Mouse (Mus musculus): ENCODE data around the gene Sms. TPM values are rescaled to one million over a fixed set of nuclear protein-coding genes. Genes with fewer than 3 reads are reported as not detected.

Sms gene
- polyA plus RNA-seq (2012; ENCODE audit: insufficient read depth, low replicate concordance): 15.1 and 16.6 TPM in 2 replicates

- Histone ChIP-seq H3K4me3 (replicated peaks) (peak within 1 kb of the TSS; percentile 93), H3K4me1 (peaks cover 14% of the 10 kb centered on the region; the same call in 1 of the 2 replicates), H3K36me3 (replicated peaks; ENCODE audit: low read length) (no peaks in the 10 kb centered on the region), H3K9me3 (peaks cover 13% of the 10 kb centered on the region; the same call in 1 of the 2 replicates), H3K27me3 (replicated peaks) (peaks cover 9% of the 10 kb centered on the region)
- no peak for TF ChIP-seq GATA1 (IDR thresholded peaks at IDR 0.05; ENCODE audit: borderline replicate concordance, low read length)
- no peak for TF ChIP-seq FLI1 (IDR thresholded peaks at IDR 0.05; ENCODE audit: low read length)
Measured at GRCm38 (mm10) chrX:157491944-157492726, at the start of gene Sms. Gene Sms, minus strand, starts transcription at chrX:157492287.

- H3K27me3 ChIP-seq (replicated peaks): peaks cover 7% of the 10 kb centered on the region
- peaks cover 3% of the 10 kb centered on the region; the same call in 1 of the 2 replicates for H3K4me1 ChIP-seq
- no peaks in the 10 kb centered on the region for H3K36me3 ChIP-seq (replicated peaks; ENCODE audit: low read length)
- H3K4me3 ChIP-seq (replicated peaks): no peak overlapping the region
- TF ChIP-seq GATA1 (IDR thresholded peaks at IDR 0.05; ENCODE audit: borderline replicate concordance, low read length) (no peak), FLI1 (IDR thresholded peaks at IDR 0.05; ENCODE audit: low read length) (no peak)
- H3K9me3 ChIP-seq: 0 out of 2 replicates have a peak, but pooled peaks cover 5% of the 10 kb centered on the region
Measured at GRCm38 (mm10) chrX:157506400-157506799, 14.3 kb upstream of the Sms start.

- H3K27me3 ChIP-seq (replicated peaks): peaks cover 9% of the 10 kb centered on the region
- TF ChIP-seq FLI1 (IDR thresholded peaks at IDR 0.05; ENCODE audit: low read length) (no peak), GATA1 (IDR thresholded peaks at IDR 0.05; ENCODE audit: borderline replicate concordance, low read length) (no peak)
- no peak overlapping the region for H3K4me3 ChIP-seq (replicated peaks)
- H3K9me3 ChIP-seq: 0 out of 2 replicates have a peak, but pooled peaks cover 5% of the 10 kb centered on the region
- peaks cover 3% of the 10 kb centered on the region; the same call in 1 of the 2 replicates for H3K4me1 ChIP-seq
- no peaks in the 10 kb centered on the region for H3K36me3 ChIP-seq (replicated peaks; ENCODE audit: low read length)
Measured at GRCm38 (mm10) chrX:157504506-157504905, 12.4 kb upstream of the Sms start.

- Histone ChIP-seq H3K27me3 (replicated peaks) (peaks cover 9% of the 10 kb centered on the region), H3K36me3 (replicated peaks; ENCODE audit: low read length) (no peaks in the 10 kb centered on the region), H3K9me3 (0 out of 2 replicates have a peak, but pooled peaks cover 5% of the 10 kb centered on the region), H3K4me1 (0 out of 2 replicates have a peak, but pooled peaks cover 3% of the 10 kb centered on the region), H3K4me3 (replicated peaks) (no peak overlapping the region)
- TF ChIP-seq GATA1 (IDR thresholded peaks at IDR 0.05; ENCODE audit: borderline replicate concordance, low read length) (no peak), FLI1 (IDR thresholded peaks at IDR 0.05; ENCODE audit: low read length) (no peak)
Measured at GRCm38 (mm10) chrX:157501871-157502270, 9.8 kb upstream of the Sms start.

GRCm38 (mm10) chrX:157500004-157500403 lies 7.9 kb upstream of the Sms start:
- TF ChIP-seq GATA1 (IDR thresholded peaks at IDR 0.05; ENCODE audit: borderline replicate concordance, low read length) (no peak), FLI1 (IDR thresholded peaks at IDR 0.05; ENCODE audit: low read length) (no peak)
- 0 out of 2 replicates have a peak, but pooled peaks cover 3% of the 10 kb centered on the region for H3K4me1 ChIP-seq
- H3K27me3 ChIP-seq (replicated peaks): peaks cover 9% of the 10 kb centered on the region
- H3K4me3 ChIP-seq (replicated peaks): no peak overlapping the region
- H3K36me3 ChIP-seq (replicated peaks; ENCODE audit: low read length): no peaks in the 10 kb centered on the region
- 0 out of 2 replicates have a peak, but pooled peaks cover 5% of the 10 kb centered on the region for H3K9me3 ChIP-seq

GRCm38 (mm10) chrX:157493159-157493558 lies 1.1 kb upstream of the Sms start:
- no peak for TF ChIP-seq FLI1 (IDR thresholded peaks at IDR 0.05; ENCODE audit: low read length)
- TF ChIP-seq GATA1 (IDR thresholded peaks at IDR 0.05; ENCODE audit: borderline replicate concordance, low read length): no peak
- peaks cover 5% of the 10 kb centered on the region; the same call in 1 of the 2 replicates for H3K4me1 ChIP-seq
- peaks cover 11% of the 10 kb centered on the region for H3K27me3 ChIP-seq (replicated peaks)
- peaks cover 13% of the 10 kb centered on the region; the same call in 1 of the 2 replicates for H3K9me3 ChIP-seq
- H3K4me3 ChIP-seq (replicated peaks): no peak overlapping the region
- no peaks in the 10 kb centered on the region for H3K36me3 ChIP-seq (replicated peaks; ENCODE audit: low read length)

- peaks cover 13% of the 10 kb centered on the region; the same call in 1 of the 2 replicates for H3K9me3 ChIP-seq
- H3K27me3 ChIP-seq (replicated peaks): peaks cover 8% of the 10 kb centered on the region
- TF ChIP-seq FLI1 (IDR thresholded peaks at IDR 0.05; ENCODE audit: low read length): no peak
- no peak for TF ChIP-seq GATA1 (IDR thresholded peaks at IDR 0.05; ENCODE audit: borderline replicate concordance, low read length)
- peaks cover 18% of the 10 kb centered on the region; the same call in 1 of the 2 replicates for H3K4me1 ChIP-seq
- H3K4me3 ChIP-seq (replicated peaks): peak overlapping the region; percentile 93
- H3K36me3 ChIP-seq (replicated peaks; ENCODE audit: low read length): no peaks in the 10 kb centered on the region
Measured at GRCm38 (mm10) chrX:157491145-157491935, 747 bp downstream of the Sms start.

- Histone ChIP-seq H3K4me1 (peaks cover 18% of the 10 kb centered on the region; the same call in 1 of the 2 replicates), H3K4me3 (replicated peaks) (peak overlapping the region; percentile 93), H3K9me3 (peaks cover 13% of the 10 kb centered on the region; the same call in 1 of the 2 replicates), H3K36me3 (replicated peaks; ENCODE audit: low read length) (no peaks in the 10 kb centered on the region), H3K27me3 (replicated peaks) (peaks cover 8% of the 10 kb centered on the region)
- TF ChIP-seq GATA1 (IDR thresholded peaks at IDR 0.05; ENCODE audit: borderline replicate concordance, low read length) (no peak), FLI1 (IDR thresholded peaks at IDR 0.05; ENCODE audit: low read length) (no peak)
Measured at GRCm38 (mm10) chrX:157490769-157491144, 1.3 kb downstream of the Sms start.

All from megakaryocyte, embryonic 14.5 days (primary cell).